Mouse (Mus musculus) limb, embryonic 12.5 days (tissue): ENCODE results near the gene Ssr2. TPM values are rescaled to one million over a fixed set of nuclear protein-coding genes. Genes with fewer than 3 reads are reported as not detected.

Source experiments
- ATAC-seq: fragments of 200-750 bp; cut with Nextera tagmentation; 2 replicates; pipeline ENCODE4 v1.8.0; 2017; ENCODE audit warnings: low read depth, moderate TSS enrichment; ENCODE audit not compliant: insufficient number of reproducible peaks, insufficient read depth, low FRiP score, low TSS enrichment
- H3K27ac ChIP-seq: fragments of 300-500 bp; sonication (generic); 2 replicates; pipeline ENCODE4 v1.5.1; 2016; ENCODE audit warnings: mild to moderate bottlenecking, moderate library complexity
- H3K27me3 ChIP-seq: fragments of 300-500 bp; sonication (generic); 2 replicates; pipeline ENCODE4 v1.6.1; 2016; ENCODE audit warnings: mild to moderate bottlenecking, moderate library complexity
- H3K36me3 ChIP-seq: fragments of 300-500 bp; sonication (generic); 2 replicates; pipeline ENCODE4 v1.6.1; 2016; ENCODE audit warnings: mild to moderate bottlenecking, moderate library complexity
- H3K4me1 ChIP-seq: fragments of 300-500 bp; sonication (generic); replicated peaks from 2 replicates; pipeline ENCODE4 v1.6.1; 2016
- H3K4me2 ChIP-seq: fragments of 300-500 bp; sonication (generic); 2 replicates; pipeline ENCODE4 v1.6.1; 2016; ENCODE audit warnings: mild to moderate bottlenecking, moderate library complexity
- H3K4me3 ChIP-seq: fragments of 300-500 bp; sonication (generic); replicated peaks from 2 replicates; pipeline ENCODE4 v1.5.1; 2016; ENCODE audit warnings: mild to moderate bottlenecking
- H3K9ac ChIP-seq: fragments of 300-500 bp; sonication (generic); replicated peaks from 2 replicates; pipeline ENCODE4 v1.6.1; 2016; ENCODE audit warnings: mild to moderate bottlenecking, moderate library complexity
- H3K9me3 ChIP-seq: fragments of 300-500 bp; sonication (generic); 2 replicates; pipeline ENCODE4 v1.6.1; 2016; ENCODE audit warnings: mild to moderate bottlenecking, moderate library complexity
- whole genome bisulfite sequencing: fragments of 180-500 bp; shearing (Covaris S2); methylation state at CpG from one replicate; pipeline ENCODE4 v1.1.7; 2016; 5-methylcytosine and 5-hydroxymethylcytosine counted together
- polyA plus RNA-seq: library from polyadenylated mRNA; unstranded; fragments of >200 nt; fragmentation: Nextera tagmentation; extraction: Ambion mirVana; gene quantifications from 2 replicates; pipeline ENCODE4 v1.2.1, GENCODE M21; 2016

Gene Ssr2
- polyA plus RNA-seq, 1 experiment from 2014 or later, result 184 TPM

GRCm38 (mm10) chr3:88620146-88620991, 44.7 kb downstream of the Ssr2 start:
- peaks cover 32% of the 10 kb centered on the region for H3K4me1 ChIP-seq
- H3K36me3 ChIP-seq, result peaks cover 8% of the 10 kb centered on the region; the same call in 1 of the 2 replicates
- peak overlapping the region; percentile 97 for H3K9ac ChIP-seq
- peak overlapping the region; percentile 87 for H3K4me3 ChIP-seq
- ATAC-seq, result no peak
- peak overlapping the region; percentile 97 for H3K27ac ChIP-seq
- H3K9me3 ChIP-seq, result no peaks in the 10 kb centered on the region
- WGBS, result 7% methylated on average over 15 of the region's 15 CpGs
- H3K4me2 ChIP-seq, result peak overlapping the region; percentile 96
- H3K27me3 ChIP-seq, result peaks cover 9% of the 10 kb centered on the region; the same call in 1 of the 2 replicates

- Histone ChIP-seq H3K27me3 (peaks cover 9% of the 10 kb centered on the region; the same call in 1 of the 2 replicates), H3K36me3 (peaks cover 14% of the 10 kb centered on the region), H3K9me3 (no peaks in the 10 kb centered on the region), H3K27ac (peak overlapping the region; percentile 97), H3K4me1 (peaks cover 37% of the 10 kb centered on the region), H3K4me2 (peak overlapping the region; percentile 96), H3K4me3 (peak overlapping the region; percentile 87), H3K9ac (peak overlapping the region; percentile 97)
- peak; percentile 44 for ATAC-seq
- WGBS, result under 1% methylated on average over 64 of the region's 64 CpGs
Observed at GRCm38 (mm10) chr3:88620992-88621536, 45.4 kb downstream of the Ssr2 start.

- Histone ChIP-seq H3K27me3 (peaks cover 3% of the 10 kb centered on the region; the same call in 1 of the 2 replicates), H3K9me3 (no peaks in the 10 kb centered on the region), H3K27ac (peak overlapping the region; percentile 97), H3K4me2 (peak overlapping the region; percentile 96), H3K36me3 (peaks cover 19% of the 10 kb centered on the region), H3K4me3 (peak overlapping the region; percentile 87), H3K9ac (peak overlapping the region; percentile 97), H3K4me1 (peaks cover 42% of the 10 kb centered on the region)
- 0 out of 2 replicates have a peak, but pooled peaks have one; percentile 4 for ATAC-seq
- 0% methylated on average over 31 of the region's 36 CpGs for WGBS
Observed at GRCm38 (mm10) chr3:88621537-88622112, 45.9 kb downstream of the Ssr2 start.

GRCm38 (mm10) chr3:88622113-88622940, 46.7 kb downstream of the Ssr2 start:
- H3K27ac ChIP-seq, result peak overlapping the region; percentile 97
- H3K4me3 ChIP-seq, result peak overlapping the region; percentile 87
- peaks cover 26% of the 10 kb centered on the region for H3K36me3 ChIP-seq
- H3K9ac ChIP-seq, result peak overlapping the region; percentile 97
- H3K9me3 ChIP-seq, result no peaks in the 10 kb centered on the region
- H3K27me3 ChIP-seq, result no peaks in the 10 kb centered on the region
- WGBS, result under 1% methylated on average over 24 of the region's 24 CpGs
- H3K4me1 ChIP-seq, result peaks cover 42% of the 10 kb centered on the region
- ATAC-seq, result no peak
- H3K4me2 ChIP-seq, result peak overlapping the region; percentile 96

- peak overlapping the region; percentile 96 for H3K4me2 ChIP-seq
Observed at GRCm38 (mm10) chr3:88622941-88623345, 47.3 kb downstream of the Ssr2 start.

GRCm38 (mm10) chr3:88623346-88624135, 47.9 kb downstream of the Ssr2 start:
- no peaks in the 10 kb centered on the region for H3K9me3 ChIP-seq
- ATAC-seq, result no peak
- no peaks in the 10 kb centered on the region for H3K27me3 ChIP-seq
- WGBS, result 5% methylated on average over 15 of the region's 15 CpGs
- peak overlapping the region; percentile 97 for H3K9ac ChIP-seq
- H3K36me3 ChIP-seq, result peaks cover 35% of the 10 kb centered on the region
- peak overlapping the region; percentile 97 for H3K27ac ChIP-seq
- peak overlapping the region; percentile 87 for H3K4me3 ChIP-seq
- H3K4me2 ChIP-seq, result peak overlapping the region; percentile 96
- H3K4me1 ChIP-seq, result peaks cover 42% of the 10 kb centered on the region

More at GRCm38 (mm10) chr3:88622941-88623345, 47.3 kb downstream of the Ssr2 start:
- Histone ChIP-seq H3K4me1 (peaks cover 42% of the 10 kb centered on the region), H3K4me3 (peak overlapping the region; percentile 87), H3K27ac (peak overlapping the region; percentile 97), H3K36me3 (peaks cover 29% of the 10 kb centered on the region), H3K9ac (peak overlapping the region; percentile 97), H3K27me3 (no peaks in the 10 kb centered on the region), H3K9me3 (no peaks in the 10 kb centered on the region)
- WGBS, result under 1% methylated on average over 6 of the region's 6 CpGs
- no peak for ATAC-seq

- Histone ChIP-seq H3K4me2 (peak overlapping the region; percentile 96), H3K4me1 (peaks cover 42% of the 10 kb centered on the region), H3K36me3 (peaks cover 43% of the 10 kb centered on the region), H3K27me3 (no peaks in the 10 kb centered on the region), H3K4me3 (peak overlapping the region; percentile 87), H3K27ac (peak overlapping the region; percentile 97; the same call in 1 of the 2 replicates), H3K9me3 (no peaks in the 10 kb centered on the region), H3K9ac (peak overlapping the region; percentile 97; the same call in 1 of the 2 replicates)
- WGBS, result 39% methylated on average over 4 of the region's 4 CpGs
- ATAC-seq, result no peak
Observed at GRCm38 (mm10) chr3:88624324-88624723, 48.6 kb downstream of the Ssr2 start.

GRCm38 (mm10) chr3:88624951-88625350, 49.3 kb downstream of the Ssr2 start:
- Histone ChIP-seq H3K36me3 (peaks cover 49% of the 10 kb centered on the region), H3K4me2 (peak overlapping the region; percentile 96), H3K27me3 (no peaks in the 10 kb centered on the region), H3K9ac (peak overlapping the region; percentile 97), H3K9me3 (no peaks in the 10 kb centered on the region), H3K4me1 (peaks cover 38% of the 10 kb centered on the region), H3K4me3 (peak overlapping the region; percentile 87; the same call in 1 of the 2 replicates), H3K27ac (peak overlapping the region; percentile 97; the same call in 1 of the 2 replicates)
- WGBS, result 61% methylated on average over 2 of the region's 2 CpGs
- ATAC-seq, result no peak

- no peak for ATAC-seq
- no peak overlapping the region for H3K4me2 ChIP-seq
- H3K27ac ChIP-seq, result no peak overlapping the region
- H3K27me3 ChIP-seq, result no peaks in the 10 kb centered on the region
- 89% methylated on average over 7 of the region's 7 CpGs for WGBS
- H3K9ac ChIP-seq, result 0 out of 2 replicates have a peak overlapping the region, but pooled peaks have one; percentile 14
- H3K36me3 ChIP-seq, result peaks cover 55% of the 10 kb centered on the region
- H3K4me1 ChIP-seq, result peaks cover 33% of the 10 kb centered on the region
- H3K9me3 ChIP-seq, result no peaks in the 10 kb centered on the region
- H3K4me3 ChIP-seq, result no peak overlapping the region
Observed at GRCm38 (mm10) chr3:88625531-88625930, 49.9 kb downstream of the Ssr2 start.

- Histone ChIP-seq H3K36me3 (peaks cover 62% of the 10 kb centered on the region), H3K27me3 (no peaks in the 10 kb centered on the region), H3K27ac (no peak overlapping the region), H3K4me1 (peaks cover 31% of the 10 kb centered on the region), H3K4me3 (no peak overlapping the region), H3K9ac (no peak overlapping the region; the same call in 1 of the 2 replicates), H3K9me3 (no peaks in the 10 kb centered on the region), H3K4me2 (no peak overlapping the region)
- ATAC-seq, result no peak
- 81% methylated on average over 7 of the region's 7 CpGs for WGBS
Observed at GRCm38 (mm10) chr3:88626316-88626715, 50.6 kb downstream of the Ssr2 start.
